Mouse (Mus musculus): ENCODE data around the gene Cdc42ep3. TPM values are rescaled to one million over a fixed set of nuclear protein-coding genes. Genes with fewer than 3 reads are reported as not detected.

Gene Cdc42ep3
- 97.7 and 103 TPM in 2 replicates for polyA plus RNA-seq (2015; fragmentation: Nextera tagmentation; extraction: Ambion mirVana)

DNA sequence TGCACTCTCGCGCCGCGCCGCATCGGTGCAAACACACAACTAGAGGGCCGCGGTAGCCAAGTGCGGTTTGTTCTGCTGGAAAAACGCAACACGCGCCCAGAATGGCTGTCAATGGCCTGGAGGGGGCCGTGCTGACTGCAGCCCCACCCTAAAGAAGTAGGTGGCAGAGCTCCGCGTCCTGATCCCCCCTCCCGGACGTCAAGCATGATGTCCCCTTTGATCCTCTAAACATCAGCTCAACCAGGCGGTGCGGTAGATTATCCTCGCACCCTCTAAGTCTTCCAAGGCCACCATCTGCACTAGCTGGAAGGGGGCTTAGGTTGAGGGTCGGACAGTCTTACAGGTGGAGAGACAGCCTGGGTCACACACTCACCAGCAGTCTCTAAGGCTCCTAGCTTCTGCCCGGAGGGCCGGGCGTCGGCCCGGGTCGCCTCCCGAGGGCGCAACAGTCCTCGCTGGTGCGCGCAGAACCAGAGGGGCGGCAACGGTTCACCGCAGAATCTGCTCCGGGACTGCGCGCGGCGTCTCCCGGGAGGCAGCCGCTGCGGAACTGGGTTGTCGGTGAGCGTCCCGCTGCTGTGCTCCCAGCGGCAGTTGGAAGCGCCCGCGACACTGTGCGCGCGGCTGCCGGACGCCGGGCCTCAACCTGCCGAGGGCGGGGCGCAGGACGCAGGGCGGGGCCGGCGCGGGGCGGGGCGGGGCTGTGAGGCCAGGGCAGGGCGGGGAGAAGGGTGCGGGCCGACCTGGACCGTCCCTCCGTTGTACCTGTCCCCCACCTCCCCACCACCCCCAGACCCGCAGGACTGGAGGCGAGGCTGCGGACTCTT is at the start of gene Cdc42ep3:
Gene Cdc42ep3, minus strand, starts transcription at position 648 of the 827 bp plus-strand sequence.

All from spleen, postnatal 0 days (tissue).